Mouse (Mus musculus) retina, adult 2 months (tissue): Measurements from ENCODE around the gene C1qtnf3.
"Not testable (repeated sequence)": the region's sequence is repeated elsewhere in the genome, so short reads cannot be mapped to it uniquely, and the experiment has no call there.

Experiments
- DNase-seq: peaks from one replicate; pipeline ENCODE4 v3.0.0-alpha.2; 2012; ENCODE audit warnings: low read depth, low spot score

Gene C1qtnf3

DNA sequence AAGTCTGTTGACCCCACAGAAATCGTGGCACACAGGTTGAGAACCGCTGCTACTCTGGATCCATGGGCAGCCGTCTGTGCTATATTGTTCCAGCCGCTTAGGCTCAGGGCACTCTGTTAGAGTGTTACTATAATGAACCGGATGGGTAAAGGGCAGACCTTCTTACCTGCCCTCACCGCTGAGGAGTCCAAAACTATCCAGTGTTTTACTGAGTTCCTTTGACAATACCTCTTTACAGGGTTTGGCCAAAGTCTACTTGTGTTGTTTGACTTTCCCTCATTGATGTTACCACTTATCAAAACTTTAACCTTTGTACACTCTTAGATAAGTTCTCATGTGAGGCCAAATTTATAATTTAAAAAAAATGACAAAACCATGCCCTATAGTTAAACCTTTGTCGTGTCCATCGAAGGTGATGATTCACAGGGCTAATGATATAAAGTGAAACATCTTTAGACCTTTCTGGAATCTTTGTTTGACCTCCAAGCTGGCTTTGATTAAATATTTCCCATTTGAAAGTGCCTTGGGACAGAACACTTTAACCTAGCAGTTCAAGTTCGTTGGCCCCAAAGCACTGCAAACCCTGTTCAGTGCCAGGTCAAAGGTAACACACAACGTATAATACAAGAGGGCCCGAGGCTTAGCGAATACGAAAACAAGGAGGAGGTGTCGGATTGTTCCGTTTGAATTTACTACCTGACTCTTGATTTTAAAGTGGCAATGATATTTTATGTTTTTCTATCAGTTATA lies 7.3 kb downstream of the C1qtnf3 start:
- no peak for DNase-seq

DNA sequence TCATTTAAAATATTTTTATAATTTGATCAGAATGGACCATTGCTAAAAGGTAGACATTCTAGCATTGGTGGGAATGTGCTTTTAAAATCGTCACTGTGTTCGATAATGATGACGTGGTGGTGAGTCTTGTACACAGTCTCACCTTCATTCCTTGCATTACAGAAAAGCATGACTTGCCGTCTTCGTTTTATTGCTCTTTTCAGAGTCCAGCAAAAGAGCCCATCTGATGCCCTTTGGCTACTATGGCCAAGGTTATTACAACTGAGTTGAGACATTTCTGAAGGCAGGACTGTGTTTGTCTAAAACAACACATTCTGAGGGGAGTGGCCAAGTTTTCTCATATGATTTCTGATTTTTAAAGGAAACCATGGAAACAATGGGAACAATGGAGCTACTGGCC lies 8.1 kb downstream of the C1qtnf3 start:
- no peak for DNase-seq

DNA sequence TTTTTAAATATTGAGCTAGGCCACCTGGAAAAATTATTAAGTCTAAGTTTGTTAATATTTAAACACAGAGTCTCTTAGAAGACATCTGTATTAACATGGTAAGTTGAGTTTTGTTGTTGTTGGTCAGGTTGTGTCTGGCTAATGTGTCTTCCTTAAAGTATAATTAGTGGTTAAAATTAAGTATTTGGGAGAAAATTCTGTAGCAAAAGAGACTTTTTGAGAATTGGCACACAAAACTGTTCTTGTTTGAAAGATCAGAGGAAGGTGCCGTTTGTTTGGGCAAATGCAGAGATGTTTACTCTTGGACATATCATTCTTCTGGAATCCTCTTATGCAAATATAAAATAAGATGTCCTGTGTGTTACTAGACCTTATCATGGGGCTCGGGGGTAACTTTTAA lies 10.5 kb downstream of the C1qtnf3 start:
- DNase-seq = no peak

DNA sequence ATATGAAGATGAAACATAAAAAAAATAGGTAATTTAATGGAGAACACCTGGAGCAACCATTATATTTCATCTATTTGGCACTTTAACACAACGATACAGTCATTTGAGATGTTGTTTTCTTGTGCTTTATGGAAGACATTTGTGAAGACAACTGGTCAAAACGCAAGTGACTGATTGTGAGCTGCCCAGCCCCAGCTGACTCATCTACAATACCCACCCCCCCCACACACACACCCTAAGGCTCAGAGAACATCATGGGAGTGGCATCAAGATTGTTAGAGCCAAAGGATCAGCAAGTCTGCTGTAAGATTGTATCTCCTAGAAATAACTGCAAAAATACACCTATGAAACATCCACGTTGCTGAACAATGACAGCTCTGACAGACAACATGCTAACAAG lies 17.3 kb downstream of the C1qtnf3 start:
- DNase-seq = no peak

DNA sequence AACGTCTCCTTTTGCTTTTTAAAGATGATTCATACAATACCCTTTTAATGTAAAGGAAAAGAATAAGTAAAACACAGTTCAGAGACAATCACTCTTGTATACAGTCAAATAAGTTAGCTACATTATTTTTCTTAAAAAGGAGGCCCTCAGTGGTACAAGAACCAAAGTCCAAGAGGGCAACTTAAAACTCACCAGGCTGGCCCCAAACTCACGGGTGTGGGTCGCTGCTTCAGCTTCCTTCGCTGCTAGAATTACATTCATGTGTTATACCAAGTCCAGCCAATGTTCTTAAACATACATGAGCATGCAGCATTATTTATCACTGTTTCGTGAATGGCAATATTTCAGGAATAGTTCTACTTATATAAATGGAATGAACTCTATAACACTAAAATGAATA lies 18.6 kb downstream of the C1qtnf3 start:
- DNase-seq = no peak

DNA sequence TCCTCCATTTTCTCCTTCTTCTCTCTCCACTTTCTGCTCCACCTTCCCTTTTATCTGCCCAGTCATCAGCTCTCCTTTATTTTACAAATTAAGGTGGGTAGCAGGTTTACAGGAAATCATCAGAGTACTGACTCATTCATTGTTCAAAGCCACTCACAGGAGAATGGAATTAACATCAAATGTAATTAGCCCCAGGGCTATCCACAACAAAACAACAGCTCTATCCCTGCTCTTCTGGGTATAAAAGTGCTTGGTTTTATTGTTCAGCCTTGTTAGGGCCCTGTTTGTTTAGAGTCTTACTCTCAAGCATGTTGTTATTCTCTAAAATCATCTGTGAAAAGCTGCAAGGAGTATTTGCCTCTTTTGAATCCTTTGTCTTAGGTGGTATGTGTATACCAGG lies 25.0 kb downstream of the C1qtnf3 start:
- DNase-seq = no peak

DNA sequence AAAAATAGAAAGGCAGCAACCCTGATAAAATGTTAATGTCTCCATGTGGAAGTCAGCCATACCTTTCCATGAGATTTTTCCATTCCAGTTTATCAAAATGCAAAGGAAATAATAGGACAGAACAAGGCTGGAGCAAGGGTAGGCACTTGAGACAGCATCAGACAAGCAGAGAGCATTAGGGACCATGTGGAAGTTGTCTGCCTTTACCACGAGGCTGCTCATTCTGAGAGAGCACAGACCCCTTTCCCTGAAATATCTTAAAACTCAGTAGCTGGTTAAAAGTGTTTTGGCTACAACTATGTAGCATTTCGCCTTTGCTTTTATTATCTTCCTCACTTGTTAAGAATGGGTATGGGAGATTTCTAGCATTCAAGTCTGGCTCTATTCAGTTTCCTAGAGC lies 28.6 kb downstream of the C1qtnf3 start:
- no peak for DNase-seq

DNA sequence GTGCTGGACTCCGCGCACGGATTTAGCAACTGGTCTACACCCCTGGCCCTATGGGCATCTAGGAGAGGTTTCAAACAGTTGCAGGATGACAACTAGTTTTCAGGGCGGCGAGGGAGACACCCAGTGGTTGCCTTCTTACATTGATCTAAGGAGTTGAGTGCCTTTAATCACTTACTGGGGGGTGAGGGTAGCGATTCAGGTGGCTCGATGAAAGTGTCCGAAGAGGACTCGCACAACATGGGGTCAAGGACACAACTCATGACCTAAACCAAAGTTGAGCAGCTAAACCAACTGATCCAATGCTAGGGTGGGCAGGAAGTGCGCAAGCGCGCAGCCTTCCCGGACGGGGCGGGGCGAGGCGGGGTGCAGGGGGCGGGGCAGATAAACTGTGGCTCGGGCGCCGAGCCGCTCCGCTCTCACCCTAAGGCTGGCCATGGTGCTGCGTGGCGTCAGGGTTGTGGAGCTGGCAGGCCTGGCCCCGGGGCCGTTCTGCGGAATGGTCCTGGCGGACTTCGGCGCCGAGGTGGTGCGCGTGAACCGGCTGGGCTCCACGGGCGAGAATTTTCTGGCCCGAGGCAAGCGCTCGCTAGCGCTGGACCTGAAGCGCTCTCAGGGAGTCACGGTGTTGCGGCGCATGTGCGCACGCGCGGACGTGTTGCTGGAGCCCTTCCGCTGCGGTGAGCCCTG lies 29.4 kb downstream of the C1qtnf3 start, which contains the start of gene Amacr:
TSS of gene Amacr (plus strand) at position 380 of the 687 bp plus-strand sequence.
- peak; percentile 83 for DNase-seq

DNA sequence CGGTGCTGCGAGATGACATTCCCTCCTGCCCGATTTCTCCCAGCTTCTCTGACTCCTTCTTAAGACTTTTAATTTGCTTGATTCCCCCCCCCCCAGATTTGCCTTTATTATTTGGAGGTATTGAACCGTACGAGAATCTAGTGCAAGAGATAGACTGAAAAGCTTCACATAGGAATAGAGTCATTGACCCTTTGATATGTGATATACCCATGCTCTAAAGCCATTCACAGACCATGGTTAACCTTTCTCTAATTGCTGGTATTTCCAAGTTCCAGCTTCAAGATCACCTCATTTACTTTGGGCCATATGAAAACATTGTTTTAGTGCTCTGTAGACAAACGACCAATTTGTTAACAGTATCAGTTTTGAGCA lies 29.9 kb downstream of the C1qtnf3 start:
- no peak for DNase-seq

DNA sequence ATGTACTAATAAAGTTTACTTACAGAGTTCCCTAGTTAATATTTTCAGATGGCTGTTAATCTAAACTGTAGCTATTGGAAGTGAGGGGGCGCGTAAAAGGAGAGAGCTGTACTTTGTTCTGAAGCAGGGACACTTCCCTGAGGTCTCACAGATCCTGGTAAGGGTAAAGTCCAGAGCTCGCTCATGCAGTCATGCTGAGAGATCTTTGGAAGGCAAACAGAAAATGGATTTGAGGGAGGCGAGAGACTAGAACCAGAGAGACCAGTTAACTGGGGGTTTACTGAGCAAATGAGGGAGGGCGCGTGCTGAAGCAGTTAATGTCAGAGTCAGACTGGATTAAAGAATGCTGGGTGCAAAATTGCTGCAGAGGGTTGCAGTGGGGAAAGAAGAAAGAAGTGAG lies 33.6 kb downstream of the C1qtnf3 start:
- DNase-seq = no peak

DNA sequence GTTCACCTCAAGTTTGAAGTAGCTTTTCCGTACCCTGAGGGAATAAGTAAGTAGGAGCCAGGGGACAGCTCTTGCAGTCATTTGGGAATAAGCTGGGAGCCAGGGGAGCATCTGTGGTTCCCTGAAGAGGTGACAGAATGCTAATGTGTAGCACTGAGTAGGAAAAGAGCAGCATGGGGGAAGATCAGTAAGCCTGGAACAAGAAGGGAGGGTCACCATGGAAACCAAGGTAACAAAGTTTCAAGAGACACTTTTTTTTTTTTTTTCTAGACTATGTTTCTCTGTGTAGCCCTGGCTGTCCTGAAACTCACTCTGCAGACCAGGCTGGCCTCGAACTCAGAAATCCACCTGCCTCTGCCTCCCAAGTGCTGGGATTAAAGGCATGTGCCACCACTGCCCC lies 34.3 kb downstream of the C1qtnf3 start:
- DNase-seq = not testable (repeated sequence)

DNA sequence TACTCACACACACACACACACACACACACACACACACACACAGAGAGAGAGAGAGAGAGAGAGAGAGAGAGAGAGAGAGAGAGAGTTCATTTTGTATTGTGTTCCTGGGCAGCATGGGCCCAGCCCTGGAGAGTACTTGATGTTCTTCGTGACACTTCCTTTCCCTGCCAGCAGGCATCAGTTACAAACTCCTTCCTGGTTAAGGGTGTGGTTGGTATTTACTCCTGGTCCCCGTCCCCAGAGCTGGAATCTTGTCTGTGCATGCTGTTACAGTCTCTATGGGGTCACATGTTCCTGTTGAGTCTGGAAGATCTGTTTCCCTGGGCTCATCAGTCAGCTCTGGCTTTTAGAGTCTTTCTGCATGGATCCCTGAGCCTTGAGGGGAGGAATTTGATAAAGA lies 38.3 kb downstream of the C1qtnf3 start:
- no peak for DNase-seq

DNA sequence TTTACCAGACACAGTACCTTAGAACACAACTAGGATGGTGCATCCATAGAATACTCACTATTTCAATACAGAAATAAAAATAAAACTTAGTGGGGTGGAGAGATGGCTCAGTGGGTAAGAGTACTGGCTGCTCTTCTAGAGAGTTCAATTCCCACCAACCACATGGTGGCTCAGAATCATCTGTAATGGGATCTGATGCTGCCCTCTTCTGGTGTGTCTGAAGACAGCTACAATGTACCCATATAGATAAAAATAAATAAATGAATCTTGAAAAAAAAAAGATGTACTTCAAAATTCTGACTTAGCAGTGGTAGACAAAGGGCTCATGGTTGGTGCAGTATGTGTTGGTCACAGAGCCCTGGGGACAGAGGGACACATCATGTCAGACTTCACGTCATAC lies 39.4 kb downstream of the C1qtnf3 start:
- DNase-seq = no peak

DNA sequence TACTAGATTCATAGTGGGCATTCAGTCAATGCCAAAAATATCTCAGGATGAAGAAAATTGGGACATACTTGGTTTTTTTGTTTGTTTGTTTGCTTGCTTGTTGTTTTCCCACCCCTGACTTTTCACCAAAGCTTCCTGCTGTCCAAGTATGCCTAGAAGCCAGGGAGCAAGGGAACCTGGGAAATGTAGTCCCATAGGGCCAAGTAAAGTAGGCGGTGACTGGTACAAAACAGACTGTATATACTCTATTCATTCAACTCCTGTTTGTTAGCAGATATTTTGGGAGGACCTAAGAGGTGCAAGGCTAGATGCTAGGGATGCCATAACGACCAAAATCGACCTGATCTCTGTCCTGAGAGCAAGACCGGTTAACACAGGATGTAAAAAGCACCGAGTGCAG lies 47.7 kb downstream of the C1qtnf3 start:
- DNase-seq = no peak

DNA sequence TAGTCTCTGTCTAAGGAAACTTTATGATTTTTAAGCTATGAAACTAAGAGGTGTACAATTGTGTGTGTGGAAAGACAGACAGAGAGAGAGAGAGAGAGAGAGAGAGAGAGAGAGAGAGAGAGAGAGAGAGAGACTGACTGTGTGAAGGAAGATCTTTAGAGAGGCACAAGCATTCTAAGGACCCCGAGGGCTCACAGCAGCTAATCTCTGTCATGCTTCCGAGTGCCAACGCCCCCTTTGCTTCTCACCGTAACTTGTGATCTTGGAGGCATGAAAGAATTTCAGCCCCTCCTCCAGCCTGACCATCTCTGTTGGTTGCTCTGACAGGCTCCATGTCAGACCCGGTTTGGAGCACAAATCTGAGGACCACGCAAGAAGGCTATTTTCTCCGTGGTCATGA lies 48.3 kb downstream of the C1qtnf3 start, which contains the start of gene Slc45a2:
TSS of gene Slc45a2 (plus strand) at position 301 of the 400 bp plus-strand sequence.
- DNase-seq = no peak

DNA sequence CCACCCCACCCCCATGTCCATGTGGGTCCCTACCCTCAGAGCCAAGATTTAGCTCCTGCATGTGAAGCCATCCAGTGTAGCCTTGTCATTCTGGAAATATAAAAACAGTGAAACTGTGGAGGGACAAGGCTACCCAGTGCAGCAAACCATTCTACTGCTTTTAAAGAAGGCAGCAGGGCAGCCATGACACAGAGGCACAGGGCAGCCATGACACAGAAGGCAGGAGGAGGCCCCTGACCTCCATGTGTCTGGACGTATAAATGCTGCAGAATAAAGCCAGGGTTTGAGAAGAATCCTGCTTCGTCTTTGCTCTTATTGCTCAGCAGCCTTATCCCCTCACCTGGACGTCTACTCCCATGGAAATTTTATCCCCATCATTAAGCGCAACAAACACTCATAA lies 51.7 kb downstream of the C1qtnf3 start:
- DNase-seq = no peak

DNA sequence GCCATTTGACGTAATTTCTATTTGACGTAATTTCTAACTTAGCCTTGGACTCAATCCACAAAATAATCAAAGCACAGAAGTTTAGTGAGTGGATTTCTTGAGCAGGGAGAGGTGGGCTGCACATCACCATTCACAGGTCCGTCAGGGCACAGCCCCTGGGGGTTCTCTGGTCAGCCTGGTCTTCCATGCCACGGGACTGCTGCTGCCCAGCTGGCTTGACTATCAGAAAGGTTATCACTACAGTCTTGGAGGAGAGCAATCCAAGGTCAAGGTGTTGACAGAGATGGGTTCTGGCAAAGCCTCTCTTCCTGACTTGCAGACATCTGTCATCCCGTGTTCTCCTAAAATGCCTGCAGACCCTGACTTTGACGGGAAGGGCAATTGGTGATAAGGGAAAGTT lies 52.5 kb downstream of the C1qtnf3 start:
- DNase-seq = no peak

DNA sequence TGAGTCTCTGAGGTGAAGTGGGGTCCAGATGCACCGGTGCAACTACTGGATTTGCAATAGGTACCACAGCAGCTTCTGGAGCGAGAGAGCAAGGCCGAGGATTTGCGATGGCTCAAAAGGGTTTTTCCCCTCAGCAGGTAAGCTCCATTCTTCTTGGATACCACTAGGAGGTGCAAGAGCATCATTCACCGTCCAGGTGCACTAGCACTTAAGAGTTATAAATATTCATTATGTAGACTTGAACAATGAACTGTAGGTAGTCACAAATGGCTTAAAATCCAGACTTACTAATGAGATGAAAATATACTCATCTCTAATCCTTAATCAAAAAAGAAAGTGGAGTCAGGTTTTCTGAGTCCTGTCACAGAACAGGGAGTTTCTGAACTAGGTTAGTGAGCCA lies 56.6 kb downstream of the C1qtnf3 start:
- no peak for DNase-seq

DNA sequence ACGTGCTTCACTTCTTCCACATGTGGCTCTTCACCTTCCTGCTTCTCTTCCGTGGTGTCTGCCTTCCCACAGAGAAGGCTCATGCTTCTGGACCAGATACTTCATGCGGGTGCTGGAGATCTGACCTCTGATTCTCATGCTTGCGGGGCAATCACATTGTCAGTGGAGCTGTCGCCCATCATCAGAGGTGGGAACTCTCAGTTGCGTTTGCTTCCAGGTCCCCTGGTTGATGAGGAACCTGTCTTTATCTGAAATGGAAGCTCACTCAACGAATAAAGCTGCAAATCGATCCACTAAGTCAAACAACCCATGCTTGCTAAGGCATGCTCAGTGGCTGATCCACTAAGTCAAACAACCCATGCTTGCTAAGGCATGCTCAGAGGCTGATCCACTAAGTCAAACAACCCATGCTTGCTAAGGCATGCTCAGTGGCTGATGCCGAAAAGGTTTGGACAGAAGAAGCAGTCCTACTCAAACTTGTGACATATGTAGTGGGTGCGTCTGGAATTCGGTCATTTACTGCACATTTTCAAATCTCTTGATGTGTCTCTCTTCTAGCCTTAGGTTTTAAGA lies 58.9 kb downstream of the C1qtnf3 start:
- DNase-seq = no peak

DNA sequence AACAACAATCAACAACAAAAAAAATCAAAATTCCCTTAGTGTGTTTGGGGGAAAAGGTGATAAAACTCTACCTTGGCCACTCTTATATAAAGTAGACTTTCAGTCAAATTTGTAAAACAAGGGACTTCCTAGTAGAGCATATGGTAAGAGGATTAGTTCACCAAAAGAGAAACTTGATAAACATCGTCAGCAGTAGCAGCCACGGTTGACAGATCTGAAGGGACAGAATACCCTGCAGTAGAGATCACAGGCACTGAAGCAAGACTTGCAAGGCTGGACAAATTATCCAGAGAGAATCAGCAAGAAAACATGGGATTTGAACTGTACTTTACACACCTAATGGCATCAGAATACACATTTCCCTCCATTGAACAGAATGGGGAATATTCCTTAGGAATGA lies 62.8 kb downstream of the C1qtnf3 start:
- no peak for DNase-seq

DNA sequence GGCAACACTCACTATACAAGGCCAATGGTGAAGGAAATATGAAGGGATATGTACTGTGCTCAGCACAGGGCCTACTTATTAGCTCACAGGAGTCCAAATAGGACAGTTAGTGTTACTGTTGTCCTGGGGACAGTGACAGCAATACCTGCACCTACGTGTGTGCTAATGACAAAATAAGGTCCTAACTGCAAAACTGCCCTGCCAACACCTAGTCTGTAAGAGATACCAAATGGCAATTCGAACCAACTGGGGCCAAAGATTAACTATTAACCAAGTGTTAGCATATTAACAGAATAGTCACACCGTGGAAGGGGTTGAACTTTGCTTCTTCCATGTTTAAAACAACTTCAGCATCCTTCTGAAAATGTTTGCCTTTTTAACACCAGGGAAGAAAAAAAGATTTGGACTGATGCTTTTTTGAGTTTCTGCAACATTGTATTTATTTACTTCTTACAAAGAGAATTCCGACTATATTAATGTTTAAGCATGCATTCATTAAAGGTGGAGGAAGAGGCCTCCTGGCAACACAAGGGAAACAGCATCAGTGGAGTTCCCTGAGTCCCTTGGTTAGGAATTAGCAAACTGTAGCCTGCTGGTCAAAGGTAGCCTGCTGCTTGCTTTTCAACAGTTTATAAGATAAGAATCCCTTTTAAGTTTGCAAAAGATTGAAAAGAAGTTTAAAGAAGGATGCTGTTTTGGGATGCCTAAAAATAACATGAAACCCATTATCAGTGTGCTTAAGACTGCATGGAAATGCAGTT lies 74.8 kb downstream of the C1qtnf3 start:
- no peak for DNase-seq
